Mouse (Mus musculus) lung, embryonic 16.5 days (tissue): ENCODE data around the gene Plscr3. TPM values are rescaled to one million over a fixed set of nuclear protein-coding genes. Genes with fewer than 3 reads are reported as not detected.
A peak's percentile ranks its signal among the peaks of the same experiment; 100 is the strongest.

Experiments used
- ATAC-seq: fragments of 200-750 bp; cut with Nextera tagmentation; 2 replicates; pipeline ENCODE4 v1.8.0; 2017; ENCODE audit warnings: low read depth, mild to moderate bottlenecking, moderate library complexity
- H3K27ac ChIP-seq: fragments of 300-500 bp; sonication (generic); 2 replicates; pipeline ENCODE4 v1.5.1; 2014; ENCODE audit warnings: mild to moderate bottlenecking, control low read depth, low read length
- H3K27me3 ChIP-seq: fragments of 300-500 bp; sonication (generic); 2 replicates; pipeline ENCODE4 v1.6.1; 2014; ENCODE audit warnings: low read depth, low read length, mixed read lengths; ENCODE audit not compliant: control insufficient read depth, insufficient read depth
- H3K36me3 ChIP-seq: fragments of 300-500 bp; sonication (generic); 2 replicates; pipeline ENCODE4 v1.6.1; 2014; ENCODE audit warnings: low read length; ENCODE audit not compliant: control insufficient read depth, insufficient read depth
- H3K4me1 ChIP-seq: fragments of 300-500 bp; sonication (generic); replicated peaks from 2 replicates; pipeline ENCODE4 v1.6.1; 2014; ENCODE audit warnings: low read length, mixed read lengths; ENCODE audit not compliant: control insufficient read depth, insufficient read depth
- H3K4me2 ChIP-seq: fragments of 300-500 bp; sonication (generic); 2 replicates; pipeline ENCODE4 v1.6.1; 2014; ENCODE audit warnings: low read depth, low read length, control low read depth
- H3K4me3 ChIP-seq: fragments of 300-500 bp; sonication (generic); 2 replicates; pipeline ENCODE4 v1.5.1; 2014; ENCODE audit warnings: mild to moderate bottlenecking, low read length, control low read depth
- H3K9ac ChIP-seq: fragments of 300-500 bp; sonication (generic); 2 replicates; pipeline ENCODE4 v1.6.1; 2014; ENCODE audit warnings: low read length, control low read depth
- H3K9me3 ChIP-seq: fragments of 300-500 bp; sonication (generic); 2 replicates; pipeline ENCODE4 v1.6.1; 2016; ENCODE audit warnings: low read length; ENCODE audit not compliant: control insufficient read depth
- WGBS: fragments of 180-500 bp; shearing (Covaris S2); extraction: QIAGEN DNeasy Blood & Tissue Kit; methylation state at CpG from one replicate; pipeline ENCODE4 v1.1.7; 2014; 5-methylcytosine and 5-hydroxymethylcytosine counted together
- polyA plus RNA-seq: library from polyadenylated mRNA; unstranded; fragments of >200 nt; fragmentation: Nextera tagmentation; extraction: Ambion mirVana; gene quantifications from 2 replicates; pipeline ENCODE4 v1.2.1, GENCODE M21; 2015

Gene Plscr3
- polyA plus RNA-seq, 1 experiment from 2014 or later = 137 TPM

GRCm38 (mm10) chr11:69836703-69837576 is 9.2 kb upstream of the Plscr3 start:
- peak overlapping the region; percentile 81 for H3K9ac ChIP-seq
- WGBS = 2% methylated on average over 44 of the region's 52 CpGs
- peaks cover 2% of the 10 kb centered on the region; the same call in 1 of the 2 replicates for H3K36me3 ChIP-seq
- 0 out of 2 replicates have a peak, but pooled peaks have one; percentile 0 for ATAC-seq
- peak overlapping the region; percentile 62 for H3K4me3 ChIP-seq
- H3K4me1 ChIP-seq = peaks cover 40% of the 10 kb centered on the region
- no peaks in the 10 kb centered on the region for H3K9me3 ChIP-seq
- peak overlapping the region; percentile 98 for H3K4me2 ChIP-seq
- H3K27me3 ChIP-seq = peaks cover 15% of the 10 kb centered on the region
- peak overlapping the region; percentile 75 for H3K27ac ChIP-seq

- WGBS = 1% methylated on average over 16 of the region's 32 CpGs
- Histone ChIP-seq H3K36me3 (peaks cover 2% of the 10 kb centered on the region; the same call in 1 of the 2 replicates), H3K9me3 (no peaks in the 10 kb centered on the region), H3K4me2 (peak within 1 kb of the TSS; percentile 98), H3K4me1 (peaks cover 40% of the 10 kb centered on the region), H3K27me3 (peaks cover 15% of the 10 kb centered on the region), H3K27ac (peak within 1 kb of the TSS; percentile 75), H3K4me3 (peak within 1 kb of the TSS; percentile 62), H3K9ac (peak within 1 kb of the TSS; percentile 81)
- peak; percentile 75 for ATAC-seq
These were observed 8.6 kb upstream of the Plscr3 start, which contains the start of gene Nlgn2 for GRCm38 (mm10) chr11:69837604-69837951. Gene Nlgn2, minus strand, starts transcription at chr11:69837784.

GRCm38 (mm10) chr11:69837952-69838713 is 8.0 kb upstream of the Plscr3 start, which contains the start of gene Tmem256:
Gene Tmem256, plus strand, starts transcription at chr11:69838514.
- Histone ChIP-seq H3K27ac (peak within 1 kb of the TSS; percentile 75), H3K4me2 (peak within 1 kb of the TSS; percentile 98), H3K9me3 (no peaks in the 10 kb centered on the region), H3K4me3 (peak within 1 kb of the TSS; percentile 62), H3K4me1 (peaks cover 40% of the 10 kb centered on the region), H3K36me3 (peaks cover 2% of the 10 kb centered on the region; the same call in 1 of the 2 replicates), H3K27me3 (peaks cover 15% of the 10 kb centered on the region), H3K9ac (peak within 1 kb of the TSS; percentile 81)
- peak; percentile 93 for ATAC-seq
- WGBS = under 1% methylated on average over 34 of the region's 34 CpGs

GRCm38 (mm10) chr11:69838714-69839104 is 7.5 kb upstream of the Plscr3 start:
- 1% methylated on average over 7 of the region's 7 CpGs for WGBS
- Histone ChIP-seq H3K9me3 (no peaks in the 10 kb centered on the region), H3K27me3 (peaks cover 11% of the 10 kb centered on the region), H3K27ac (peak overlapping the region; percentile 75), H3K4me3 (peak overlapping the region; percentile 62), H3K4me2 (peak overlapping the region; percentile 98), H3K4me1 (peaks cover 37% of the 10 kb centered on the region), H3K36me3 (no peaks in the 10 kb centered on the region), H3K9ac (peak overlapping the region; percentile 74)
- no peak for ATAC-seq

- WGBS = 9% methylated on average over 35 of the region's 37 CpGs
These were observed 837 bp downstream of the Plscr3 start for GRCm38 (mm10) chr11:69846738-69847688.

GRCm38 (mm10) chr11:69848021-69848420 is 1.8 kb downstream of the Plscr3 start:
- 92% methylated on average over 6 of the region's 6 CpGs for WGBS
- no peaks in the 10 kb centered on the region for H3K9me3 ChIP-seq
- H3K36me3 ChIP-seq = peaks cover 34% of the 10 kb centered on the region
- H3K4me3 ChIP-seq = no peak overlapping the region; the same call in 1 of the 2 replicates
- H3K4me1 ChIP-seq = peaks cover 16% of the 10 kb centered on the region
- no peak overlapping the region for H3K9ac ChIP-seq
- peak overlapping the region; percentile 96 for H3K4me2 ChIP-seq
- no peak for ATAC-seq
- H3K27ac ChIP-seq = no peak overlapping the region
- H3K27me3 ChIP-seq = no peaks in the 10 kb centered on the region

More at GRCm38 (mm10) chr11:69846738-69847688, 837 bp downstream of the Plscr3 start:
- Histone ChIP-seq H3K9me3 (no peaks in the 10 kb centered on the region), H3K27me3 (no peaks in the 10 kb centered on the region), H3K9ac (peak overlapping the region; percentile 80), H3K4me3 (peak overlapping the region; percentile 89), H3K4me1 (peaks cover 16% of the 10 kb centered on the region), H3K27ac (peak overlapping the region; percentile 98), H3K36me3 (peaks cover 33% of the 10 kb centered on the region), H3K4me2 (peak overlapping the region; percentile 96)
- ATAC-seq = peak; percentile 58

GRCm38 (mm10) chr11:69849128-69849527 is 3.0 kb downstream of the Plscr3 start:
- no peak overlapping the region for H3K4me2 ChIP-seq
- peaks cover 34% of the 10 kb centered on the region for H3K36me3 ChIP-seq
- H3K4me1 ChIP-seq = peaks cover 16% of the 10 kb centered on the region
- H3K9me3 ChIP-seq = no peaks in the 10 kb centered on the region
- H3K9ac ChIP-seq = no peak overlapping the region
- no peak for ATAC-seq
- WGBS = 72% methylated on average over 9 of the region's 9 CpGs
- H3K4me3 ChIP-seq = no peak overlapping the region
- peak overlapping the region; percentile 18; the same call in 1 of the 2 replicates for H3K27ac ChIP-seq
- H3K27me3 ChIP-seq = no peaks in the 10 kb centered on the region

- no peak overlapping the region for H3K27ac ChIP-seq
- peaks cover 34% of the 10 kb centered on the region for H3K36me3 ChIP-seq
- ATAC-seq = no peak
- no peaks in the 10 kb centered on the region for H3K9me3 ChIP-seq
- H3K4me1 ChIP-seq = peaks cover 16% of the 10 kb centered on the region
- no peak overlapping the region for H3K4me3 ChIP-seq
- no peaks in the 10 kb centered on the region for H3K27me3 ChIP-seq
- H3K9ac ChIP-seq = no peak overlapping the region
- no peak overlapping the region for H3K4me2 ChIP-seq
- WGBS = 88% methylated on average over 15 of the region's 15 CpGs
These were observed 3.7 kb downstream of the Plscr3 start for GRCm38 (mm10) chr11:69849884-69850283.
